Mouse (Mus musculus): ENCODE measurements around the gene Auts2. TPM values are rescaled to one million over a fixed set of nuclear protein-coding genes. Genes with fewer than 3 reads are reported as not detected.
A peak's percentile ranks its signal among the peaks of the same experiment; 100 is the strongest.

Auts2 gene
- polyA plus RNA-seq, 1 experiment from 2014 or later = 56.7 TPM

GRCm38 (mm10) chr5:131585684-131586331 lies 957.3 kb downstream of the Auts2 start:
- Histone ChIP-seq H3K27me3 (ENCODE audit: insufficient read depth, poor library complexity, severe bottlenecking) (peaks cover 98% of the 10 kb centered on the region), H3K9me3 (no peaks in the 10 kb centered on the region), H3K4me1 (replicated peaks) (peaks cover 46% of the 10 kb centered on the region), H3K4me3 (peak overlapping the region; percentile 24; the same call in 1 of the 2 replicates), H3K27ac (peak overlapping the region; percentile 69), H3K36me3 (no peaks in the 10 kb centered on the region)
- DNase-seq (ENCODE audit: low spot score) = peak; percentile 47
- 34% methylated on average over 26 of the region's 26 CpGs for WGBS

- peak overlapping the region; percentile 36; the same call in 1 of the 2 replicates for H3K27ac ChIP-seq
- WGBS = 6% methylated on average over 12 of the region's 12 CpGs
- no peaks in the 10 kb centered on the region for H3K36me3 ChIP-seq
- H3K9me3 ChIP-seq = no peaks in the 10 kb centered on the region
- peak overlapping the region; percentile 14; the same call in 1 of the 2 replicates for H3K4me3 ChIP-seq
- DNase-seq (ENCODE audit: low spot score) = peak; percentile 76
- H3K4me1 ChIP-seq (replicated peaks) = peaks cover 46% of the 10 kb centered on the region
- peaks cover 98% of the 10 kb centered on the region for H3K27me3 ChIP-seq (ENCODE audit: insufficient read depth, poor library complexity, severe bottlenecking)
These were observed 958.6 kb downstream of the Auts2 start for GRCm38 (mm10) chr5:131584260-131585135.

GRCm38 (mm10) chr5:131581110-131582050 lies 961.8 kb downstream of the Auts2 start:
- DNase-seq (ENCODE audit: low spot score) = no peak
- H3K4me3 ChIP-seq = no peak overlapping the region
- WGBS = 80% methylated on average over 23 of the region's 23 CpGs
- peaks cover 93% of the 10 kb centered on the region for H3K27me3 ChIP-seq (ENCODE audit: insufficient read depth, poor library complexity, severe bottlenecking)
- H3K36me3 ChIP-seq = no peaks in the 10 kb centered on the region
- peaks cover 38% of the 10 kb centered on the region for H3K4me1 ChIP-seq (replicated peaks)
- no peaks in the 10 kb centered on the region for H3K9me3 ChIP-seq
- no peak overlapping the region for H3K27ac ChIP-seq

- Histone ChIP-seq H3K27me3 (ENCODE audit: insufficient read depth, poor library complexity, severe bottlenecking) (peaks cover 79% of the 10 kb centered on the region), H3K4me1 (replicated peaks) (peaks cover 32% of the 10 kb centered on the region), H3K4me3 (no peak overlapping the region), H3K9me3 (no peaks in the 10 kb centered on the region), H3K36me3 (no peaks in the 10 kb centered on the region), H3K27ac (no peak overlapping the region)
- WGBS = 94% methylated on average over 9 of the region's 9 CpGs
- no peak for DNase-seq (ENCODE audit: low spot score)
These were observed 964.4 kb downstream of the Auts2 start for GRCm38 (mm10) chr5:131578737-131579136.

- Histone ChIP-seq H3K9me3 (no peaks in the 10 kb centered on the region), H3K4me1 (replicated peaks) (peaks cover 26% of the 10 kb centered on the region), H3K36me3 (no peaks in the 10 kb centered on the region), H3K27ac (0 out of 2 replicates have a peak overlapping the region, but pooled peaks have one; percentile 45), H3K4me3 (no peak overlapping the region), H3K27me3 (ENCODE audit: insufficient read depth, poor library complexity, severe bottlenecking) (peaks cover 76% of the 10 kb centered on the region)
- WGBS = 74% methylated on average over 11 of the region's 11 CpGs
- DNase-seq (ENCODE audit: low spot score) = no peak
These were observed 967.3 kb downstream of the Auts2 start for GRCm38 (mm10) chr5:131575733-131576265.

- Histone ChIP-seq H3K27me3 (ENCODE audit: insufficient read depth, poor library complexity, severe bottlenecking) (peaks cover 76% of the 10 kb centered on the region), H3K9me3 (no peaks in the 10 kb centered on the region), H3K36me3 (no peaks in the 10 kb centered on the region), H3K4me3 (no peak overlapping the region), H3K27ac (peak overlapping the region; percentile 45; the same call in 1 of the 2 replicates), H3K4me1 (replicated peaks) (peaks cover 26% of the 10 kb centered on the region)
- 49% methylated on average over 5 of the region's 5 CpGs for WGBS
- peak; percentile 36 for DNase-seq (ENCODE audit: low spot score)
These were observed 968.0 kb downstream of the Auts2 start for GRCm38 (mm10) chr5:131575086-131575514.

- Histone ChIP-seq H3K27ac (peak overlapping the region; percentile 45; the same call in 1 of the 2 replicates), H3K36me3 (no peaks in the 10 kb centered on the region), H3K4me3 (no peak overlapping the region), H3K27me3 (ENCODE audit: insufficient read depth, poor library complexity, severe bottlenecking) (peaks cover 71% of the 10 kb centered on the region), H3K9me3 (no peaks in the 10 kb centered on the region), H3K4me1 (replicated peaks) (peaks cover 26% of the 10 kb centered on the region)
- DNase-seq (ENCODE audit: low spot score) = no peak
- 67% methylated on average over 16 of the region's 16 CpGs for WGBS
These were observed 968.6 kb downstream of the Auts2 start for GRCm38 (mm10) chr5:131574469-131575085.

GRCm38 (mm10) chr5:131573296-131574177 lies 969.6 kb downstream of the Auts2 start:
- Histone ChIP-seq H3K36me3 (no peaks in the 10 kb centered on the region), H3K4me3 (no peak overlapping the region), H3K27ac (peak overlapping the region; percentile 13; the same call in 1 of the 2 replicates), H3K9me3 (no peaks in the 10 kb centered on the region), H3K27me3 (ENCODE audit: insufficient read depth, poor library complexity, severe bottlenecking) (peaks cover 62% of the 10 kb centered on the region), H3K4me1 (replicated peaks) (peaks cover 26% of the 10 kb centered on the region)
- no peak for DNase-seq (ENCODE audit: low spot score)
- WGBS = 87% methylated on average over 18 of the region's 18 CpGs

GRCm38 (mm10) chr5:131566032-131566431 lies 977.1 kb downstream of the Auts2 start:
- 91% methylated on average over 6 of the region's 6 CpGs for WGBS
- Histone ChIP-seq H3K27me3 (ENCODE audit: insufficient read depth, poor library complexity, severe bottlenecking) (peaks cover 26% of the 10 kb centered on the region), H3K4me1 (replicated peaks) (peaks cover 8% of the 10 kb centered on the region), H3K36me3 (no peaks in the 10 kb centered on the region), H3K27ac (no peak overlapping the region), H3K9me3 (no peaks in the 10 kb centered on the region), H3K4me3 (no peak overlapping the region)
- no peak for DNase-seq (ENCODE audit: low spot score)

GRCm38 (mm10) chr5:131563630-131564252 lies 979.4 kb downstream of the Auts2 start:
- Histone ChIP-seq H3K27me3 (ENCODE audit: insufficient read depth, poor library complexity, severe bottlenecking) (peaks cover 17% of the 10 kb centered on the region), H3K36me3 (no peaks in the 10 kb centered on the region), H3K4me3 (no peak overlapping the region), H3K9me3 (no peaks in the 10 kb centered on the region), H3K27ac (no peak overlapping the region), H3K4me1 (replicated peaks) (peaks cover 8% of the 10 kb centered on the region)
- WGBS = 83% methylated on average over 5 of the region's 5 CpGs
- DNase-seq (ENCODE audit: low spot score) = no peak
